Mouse (Mus musculus) heart, embryonic 11.5 days (tissue): ENCODE results near the gene Spef1. TPM values are rescaled to one million over a fixed set of nuclear protein-coding genes. Genes with fewer than 3 reads are reported as not detected.

Source experiments
- ATAC-seq: fragments of 200-750 bp; cut with Nextera tagmentation; replicated peaks from 2 replicates; pipeline ENCODE4 v1.8.0; 2017; ENCODE audit warnings: moderate library complexity; ENCODE audit not compliant: insufficient number of reproducible peaks, low FRiP score, low TSS enrichment
- H3K27ac ChIP-seq: fragments of 300-500 bp; sonication (generic); 2 replicates; pipeline ENCODE4 v1.5.1; 2014; ENCODE audit warnings: mild to moderate bottlenecking, low read depth, low read length
- H3K27me3 ChIP-seq: fragments of 300-500 bp; sonication (generic); 2 replicates; pipeline ENCODE4 v1.6.1; 2014; ENCODE audit warnings: mild to moderate bottlenecking, low read length, mixed read lengths; ENCODE audit not compliant: control insufficient read depth, insufficient read depth
- H3K36me3 ChIP-seq: fragments of 300-500 bp; sonication (generic); 2 replicates; pipeline ENCODE4 v1.6.1; 2014; ENCODE audit warnings: mild to moderate bottlenecking, low read length, moderate library complexity, mixed read lengths; ENCODE audit not compliant: control insufficient read depth, insufficient read depth
- H3K4me1 ChIP-seq: fragments of 300-500 bp; sonication (generic); 2 replicates; pipeline ENCODE4 v1.6.1; 2014; ENCODE audit warnings: low read length; ENCODE audit not compliant: control insufficient read depth, insufficient read depth
- H3K4me2 ChIP-seq: fragments of 300-500 bp; sonication (generic); 2 replicates; pipeline ENCODE4 v1.6.1; 2014; ENCODE audit warnings: mild to moderate bottlenecking, moderate library complexity
- H3K4me3 ChIP-seq: fragments of 300-500 bp; sonication (generic); 2 replicates; pipeline ENCODE4 v1.5.1; 2014; ENCODE audit warnings: low read depth, low read length
- H3K9ac ChIP-seq: fragments of 300-500 bp; sonication (generic); 2 replicates; pipeline ENCODE4 v1.6.1; 2014; ENCODE audit warnings: mild to moderate bottlenecking, low read depth, low read length, moderate library complexity
- H3K9me3 ChIP-seq: fragments of 300-500 bp; sonication (generic); replicated peaks from 2 replicates; pipeline ENCODE4 v1.6.1; 2016; ENCODE audit warnings: low read length; ENCODE audit not compliant: control insufficient read depth
- WGBS: fragments of 180-500 bp; shearing (Covaris S2); extraction: QIAGEN DNeasy Blood & Tissue Kit; methylation state at CpG from one replicate; pipeline ENCODE4 v1.1.7; 2014; ENCODE audit not compliant: insufficient replicate concordance; 5-methylcytosine and 5-hydroxymethylcytosine counted together
- polyA plus RNA-seq: library from polyadenylated mRNA; unstranded; fragments of >200 nt; fragmentation: Nextera tagmentation; extraction: Ambion mirVana; gene quantifications from 2 replicates; pipeline ENCODE4 v1.2.1, GENCODE M21; 2014

Gene Spef1
- polyA plus RNA-seq, 1 experiment from 2014 or later, result 1.7 TPM

DNA sequence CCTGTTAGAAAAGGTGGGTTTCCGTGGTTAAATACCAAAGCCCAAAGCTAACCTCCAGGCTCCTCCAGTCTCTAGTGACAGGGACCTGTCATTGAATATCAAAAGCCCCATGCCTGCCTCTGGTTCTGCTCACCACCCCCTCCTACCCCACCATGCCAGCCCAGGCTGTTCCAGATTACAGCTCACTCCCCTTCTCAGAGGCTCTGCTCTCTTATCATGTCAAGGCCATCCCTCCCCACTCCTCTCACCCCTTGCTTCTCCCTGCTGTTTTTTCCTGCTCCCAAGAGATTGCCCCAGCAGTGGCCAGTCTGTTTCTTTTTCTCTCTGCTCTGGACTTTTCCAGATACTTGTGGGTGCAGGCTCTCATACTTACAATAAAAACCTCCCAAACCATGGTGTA lies 36.5 kb upstream of the Spef1 start:
- H3K36me3 ChIP-seq, result no peaks in the 10 kb centered on the region
- no peaks in the 10 kb centered on the region for H3K27me3 ChIP-seq
- H3K4me3 ChIP-seq, result no peak overlapping the region
- ATAC-seq, result peak; percentile 86
- H3K4me2 ChIP-seq, result peak overlapping the region; percentile 11; the same call in 1 of the 2 replicates
- H3K4me1 ChIP-seq, result 0 out of 2 replicates have a peak, but pooled peaks cover 12% of the 10 kb centered on the region
- H3K27ac ChIP-seq, result 0 out of 2 replicates have a peak overlapping the region, but pooled peaks have one; percentile 41
- no peak overlapping the region for H3K9ac ChIP-seq
- no peaks in the 10 kb centered on the region for H3K9me3 ChIP-seq
- WGBS, result 46% methylated on average over 1 of the region's 1 CpGs

DNA sequence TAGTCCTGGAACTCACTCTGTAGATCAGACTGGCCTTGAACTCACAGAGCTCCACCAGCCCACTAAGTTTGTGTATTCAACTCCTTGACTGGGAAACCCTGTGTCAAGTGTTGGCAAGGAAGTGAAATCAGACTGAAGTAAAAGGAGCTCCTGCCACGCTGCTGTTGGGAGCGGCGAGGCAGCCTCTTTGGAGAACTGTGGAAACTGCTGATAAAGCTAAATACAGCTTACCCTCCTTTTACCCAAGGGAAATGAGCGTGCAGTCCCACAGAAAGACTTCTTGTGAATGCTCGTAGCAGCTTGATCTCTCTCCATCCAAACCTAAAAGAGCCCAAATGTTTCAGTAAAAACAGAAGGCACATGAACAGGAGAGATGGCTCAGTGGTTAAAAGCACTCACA lies 35.5 kb upstream of the Spef1 start:
- H3K4me1 ChIP-seq, result 0 out of 2 replicates have a peak, but pooled peaks cover 12% of the 10 kb centered on the region
- H3K9ac ChIP-seq, result no peak overlapping the region
- WGBS, result 22% methylated on average over 5 of the region's 5 CpGs
- no peaks in the 10 kb centered on the region for H3K9me3 ChIP-seq
- H3K4me3 ChIP-seq, result no peak overlapping the region
- no peak for ATAC-seq
- 0 out of 2 replicates have a peak overlapping the region, but pooled peaks have one; percentile 41 for H3K27ac ChIP-seq
- H3K36me3 ChIP-seq, result no peaks in the 10 kb centered on the region
- H3K27me3 ChIP-seq, result no peaks in the 10 kb centered on the region
- H3K4me2 ChIP-seq, result no peak overlapping the region

DNA sequence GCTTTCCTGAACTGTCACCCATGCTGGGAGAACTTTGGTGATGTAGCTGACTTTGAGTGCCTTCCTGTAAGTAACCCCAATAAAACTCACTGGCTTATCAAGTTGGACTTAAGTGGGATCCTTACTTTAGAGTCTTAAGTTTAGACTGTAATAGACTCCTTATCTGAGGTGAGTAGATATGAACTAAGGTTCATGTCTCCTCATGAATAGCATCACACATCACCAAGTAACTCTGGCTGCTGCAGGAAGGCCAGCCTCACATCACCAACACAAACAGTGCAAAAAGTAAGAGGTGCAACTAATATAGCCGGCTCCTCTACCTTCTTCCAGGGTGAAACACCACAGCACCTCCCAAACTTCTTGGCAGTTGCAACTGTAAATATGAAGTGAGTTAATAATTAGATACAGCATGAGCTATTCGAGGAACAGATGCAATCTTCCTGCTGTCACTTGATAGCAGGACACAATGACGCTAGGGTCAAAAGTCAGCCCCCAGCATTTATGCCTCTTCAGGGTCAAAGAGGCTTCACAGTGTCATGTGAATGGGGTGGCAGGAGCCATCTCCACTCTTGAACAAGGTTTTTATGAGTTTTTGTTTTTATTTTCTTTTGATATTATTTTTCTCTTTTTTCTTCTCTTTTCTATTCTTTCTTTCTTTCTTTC lies 34.9 kb upstream of the Spef1 start:
- 65% methylated on average over 3 of the region's 3 CpGs for WGBS
- Histone ChIP-seq H3K4me3 (no peak overlapping the region), H3K4me2 (no peak overlapping the region), H3K27me3 (no peaks in the 10 kb centered on the region), H3K9ac (no peak overlapping the region), H3K36me3 (no peaks in the 10 kb centered on the region), H3K4me1 (0 out of 2 replicates have a peak, but pooled peaks cover 12% of the 10 kb centered on the region), H3K9me3 (no peaks in the 10 kb centered on the region), H3K27ac (no peak overlapping the region)
- no peak for ATAC-seq

DNA sequence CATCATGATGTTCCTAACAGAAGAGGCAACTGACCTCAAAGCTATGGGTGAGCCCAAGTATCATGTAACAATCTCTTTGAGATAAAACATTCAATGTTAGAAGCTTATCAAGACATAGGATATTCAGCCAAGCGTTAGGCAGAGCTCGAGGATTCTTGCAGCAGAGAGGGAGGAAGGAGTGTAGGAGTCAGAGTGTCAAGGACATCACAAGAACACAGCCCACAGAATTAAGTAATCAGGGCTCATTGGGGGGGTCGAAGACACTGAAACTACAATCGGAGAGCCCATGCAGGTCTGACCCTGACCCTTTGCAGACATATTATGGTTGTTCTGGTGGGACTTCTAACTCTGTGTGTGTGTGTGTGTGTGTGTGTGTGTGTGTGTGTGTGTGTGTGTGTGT lies 32.9 kb upstream of the Spef1 start:
- Histone ChIP-seq H3K36me3 (no peaks in the 10 kb centered on the region), H3K9ac (no peak overlapping the region), H3K9me3 (no peaks in the 10 kb centered on the region), H3K4me2 (no peak overlapping the region), H3K4me1 (0 out of 2 replicates have a peak, but pooled peaks cover 12% of the 10 kb centered on the region), H3K4me3 (no peak overlapping the region), H3K27ac (no peak overlapping the region), H3K27me3 (no peaks in the 10 kb centered on the region)
- no peak for ATAC-seq
- WGBS, result 65% methylated on average over 4 of the region's 4 CpGs

DNA sequence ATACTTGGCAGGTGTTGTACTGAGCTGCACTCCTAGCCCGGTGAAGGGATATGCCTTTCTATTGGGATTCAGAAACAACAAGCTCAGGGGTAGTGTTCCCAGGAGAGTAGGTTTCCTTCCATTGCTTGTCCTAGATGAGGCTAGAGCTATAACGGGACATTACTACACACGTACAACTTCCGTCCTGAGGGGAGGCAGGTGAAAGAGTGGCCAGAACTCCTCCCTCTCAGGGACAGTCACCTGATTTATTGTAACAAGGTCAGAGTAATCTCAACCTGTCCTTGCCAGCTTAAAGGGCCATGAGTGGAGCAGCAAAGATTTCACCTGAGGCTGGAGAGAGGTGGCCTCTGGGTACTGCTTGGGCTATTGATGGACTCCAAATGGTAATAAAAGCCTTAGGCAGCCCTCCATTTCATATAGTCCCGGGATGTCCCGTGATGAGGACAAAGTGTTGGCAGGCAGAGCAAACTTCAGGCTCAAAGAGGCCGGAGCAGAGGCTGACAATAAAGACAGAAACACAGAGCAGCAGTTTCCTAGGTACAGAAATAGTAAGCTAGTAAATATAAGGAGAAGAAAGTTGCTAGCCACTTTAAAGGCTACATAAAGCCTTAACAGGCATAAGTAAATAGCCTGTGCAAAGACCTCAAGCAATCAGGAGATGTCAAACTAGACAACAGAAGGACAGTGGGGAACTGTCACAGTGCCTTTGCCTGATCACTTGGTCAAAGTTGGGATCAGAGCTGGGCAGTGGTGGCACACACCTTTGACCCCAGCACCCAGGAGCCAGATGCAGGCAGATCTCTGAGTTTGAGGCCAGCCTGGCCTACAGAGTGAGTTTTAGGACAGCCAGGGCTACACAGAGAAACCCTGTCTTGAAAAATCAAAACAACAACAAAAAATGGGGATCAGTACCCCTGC lies 29.1 kb upstream of the Spef1 start:
- WGBS, result 81% methylated on average over 7 of the region's 7 CpGs
- Histone ChIP-seq H3K9me3 (no peaks in the 10 kb centered on the region), H3K9ac (no peak overlapping the region), H3K4me1 (peaks cover 5% of the 10 kb centered on the region; the same call in 1 of the 2 replicates), H3K4me2 (no peak overlapping the region), H3K4me3 (no peak overlapping the region), H3K27ac (no peak overlapping the region), H3K36me3 (peaks cover 6% of the 10 kb centered on the region; the same call in 1 of the 2 replicates), H3K27me3 (no peaks in the 10 kb centered on the region)
- no peak for ATAC-seq

DNA sequence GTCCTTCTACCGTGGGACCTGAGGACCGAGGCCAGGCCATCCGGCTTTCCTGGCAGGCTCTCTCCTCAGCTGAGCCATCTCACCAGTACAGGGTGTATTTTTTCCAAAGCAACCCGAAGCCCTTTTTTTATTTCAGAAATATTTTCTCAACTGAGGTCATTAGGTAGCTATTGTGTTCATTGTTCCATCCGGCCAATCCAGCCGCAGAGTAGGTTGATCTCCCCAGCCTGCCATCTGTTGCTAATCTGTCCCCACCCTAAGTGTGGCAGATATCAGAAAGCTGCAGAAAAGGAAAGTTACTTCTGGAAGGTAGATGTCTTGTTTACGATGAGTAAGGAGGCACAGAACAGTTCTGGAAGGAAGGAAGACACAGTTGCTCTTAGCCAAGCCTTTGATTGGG lies 26.7 kb upstream of the Spef1 start:
- Histone ChIP-seq H3K27me3 (no peaks in the 10 kb centered on the region), H3K4me1 (peaks cover 10% of the 10 kb centered on the region; the same call in 1 of the 2 replicates), H3K9ac (peak overlapping the region; percentile 39), H3K4me2 (peak overlapping the region; percentile 32), H3K27ac (peak overlapping the region; percentile 54), H3K36me3 (peaks cover 6% of the 10 kb centered on the region; the same call in 1 of the 2 replicates), H3K9me3 (no peaks in the 10 kb centered on the region), H3K4me3 (no peak overlapping the region)
- 70% methylated on average over 7 of the region's 7 CpGs for WGBS
- 0 out of 2 replicates have a peak, but pooled peaks have one; percentile 23 for ATAC-seq

DNA sequence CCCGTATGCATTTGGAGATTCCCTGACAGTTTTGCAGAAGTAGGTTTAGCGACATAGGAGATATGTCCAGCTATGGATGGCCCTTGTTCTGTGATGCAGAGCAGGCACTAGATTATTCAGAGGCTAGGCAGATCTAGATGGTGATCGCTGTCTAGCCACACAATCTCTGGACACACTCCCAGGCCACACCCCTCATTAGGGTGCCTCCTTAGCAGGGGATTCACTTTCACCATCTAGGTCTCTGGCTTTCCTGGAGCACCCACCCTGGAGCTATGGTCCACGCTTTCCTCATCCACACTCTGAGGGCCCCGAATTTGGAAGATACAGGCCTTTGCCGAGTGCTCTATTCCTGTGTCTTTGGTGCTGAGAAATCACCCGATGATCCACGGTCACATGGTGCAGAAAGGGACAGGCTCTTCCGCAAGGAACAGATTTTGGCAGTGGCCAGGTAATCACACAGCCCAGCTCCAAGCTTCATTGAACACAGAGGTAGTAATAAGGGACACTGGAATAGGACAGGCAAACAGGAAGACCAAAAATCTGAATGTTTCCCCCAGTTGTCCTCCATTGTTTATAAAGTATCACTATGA lies 24.0 kb upstream of the Spef1 start:
- WGBS, result 61% methylated on average over 9 of the region's 9 CpGs
- peak overlapping the region; percentile 88 for H3K9ac ChIP-seq
- peak overlapping the region; percentile 73 for H3K4me2 ChIP-seq
- peaks cover 10% of the 10 kb centered on the region; the same call in 1 of the 2 replicates for H3K4me1 ChIP-seq
- peaks cover 6% of the 10 kb centered on the region; the same call in 1 of the 2 replicates for H3K36me3 ChIP-seq
- no peak for ATAC-seq
- H3K9me3 ChIP-seq, result no peaks in the 10 kb centered on the region
- H3K4me3 ChIP-seq, result peak overlapping the region; percentile 70
- H3K27ac ChIP-seq, result peak overlapping the region; percentile 86; the same call in 1 of the 2 replicates
- no peaks in the 10 kb centered on the region for H3K27me3 ChIP-seq
